Comparison of ENCODE assay signal across 8 mouse cellular contexts in the genomic region with DNA sequence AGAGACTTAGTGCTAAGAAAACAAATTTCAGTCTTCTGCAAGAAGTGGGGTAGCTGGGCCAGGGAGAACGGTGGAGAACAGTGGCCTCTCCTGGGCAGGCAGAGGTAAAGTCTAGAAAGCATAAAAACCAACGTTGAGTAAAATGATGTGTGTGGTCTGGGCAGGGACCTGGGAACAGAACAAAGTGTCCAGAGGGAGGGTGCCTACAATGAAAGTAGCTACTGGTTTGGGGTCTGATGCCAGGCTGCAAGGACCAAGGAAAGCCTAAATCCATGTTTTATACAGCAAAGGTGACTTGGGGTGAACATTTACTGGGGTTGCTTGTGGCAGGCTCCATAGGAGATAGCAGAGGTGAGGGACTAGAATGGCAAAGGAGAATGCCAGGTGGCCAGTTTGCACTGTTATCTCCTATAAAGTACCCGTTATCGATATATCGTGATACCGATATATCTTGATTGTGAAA.
DNase-seq lines count a peak whose midpoint lies in the region; ATAC-seq and TF ChIP-seq lines count a peak whose summit lies in the region.

No protein-coding gene starts in this region.

- peak overlapping the region; percentile 74 for H3K4me2 ChIP-seq in limb, embryonic 12.5 days
- H3K4me2 ChIP-seq in midbrain, embryonic 11.5 days: peak overlapping the region; percentile 85
- peak overlapping the region; percentile 84 for H3K4me2 ChIP-seq in stomach, embryonic 14.5 days (replicated peaks; ENCODE audit: low read depth, low read length)

- no peak for TF ChIP-seq POLR2A in thymus, adult 2 months (IDR thresholded peaks at IDR 0.05; ENCODE audit: control insufficient read depth, extremely low read depth, insufficient read depth, low read length, poor library complexity)

- H3K36me3 ChIP-seq in thymus, adult 2 months (ENCODE audit: control insufficient read depth, insufficient read depth, low read length): no peaks in the 10 kb centered on the region
- no peaks in the 10 kb centered on the region for H3K36me3 ChIP-seq in limb, embryonic 12.5 days
- no peaks in the 10 kb centered on the region for H3K36me3 ChIP-seq in midbrain, embryonic 11.5 days (ENCODE audit: control insufficient read depth, insufficient read depth, low read length)
- no peaks in the 10 kb centered on the region for H3K36me3 ChIP-seq in stomach, embryonic 14.5 days (ENCODE audit: control insufficient read depth, insufficient read depth, low read length)

- H3K9me3 ChIP-seq in limb, embryonic 12.5 days: no peaks in the 10 kb centered on the region
- H3K9me3 ChIP-seq in midbrain, embryonic 11.5 days (ENCODE audit: control insufficient read depth, low read length): no peaks in the 10 kb centered on the region
- no peaks in the 10 kb centered on the region for H3K9me3 ChIP-seq in stomach, embryonic 14.5 days (ENCODE audit: control insufficient read depth, low read depth, low read length)

- WGBS in thymus, adult 2 months: 43% methylated on average over 6 of the region's 6 CpGs
- 36% methylated on average over 6 of the region's 6 CpGs for WGBS in limb, embryonic 12.5 days
- 43% methylated on average over 6 of the region's 6 CpGs for WGBS in midbrain, embryonic 11.5 days
- WGBS in stomach, embryonic 14.5 days: 27% methylated on average over 6 of the region's 6 CpGs

- H3K9ac ChIP-seq in limb, embryonic 12.5 days (replicated peaks): no peak overlapping the region
- peak overlapping the region; percentile 63; the same call in 1 of the 2 replicates for H3K9ac ChIP-seq in midbrain, embryonic 11.5 days (ENCODE audit: low read length)
- no peak overlapping the region for H3K9ac ChIP-seq in stomach, embryonic 14.5 days (replicated peaks; ENCODE audit: low read depth, low read length)

- H3K27ac ChIP-seq in thymus, adult 2 months (ENCODE audit: control insufficient read depth, insufficient read depth, low read length): peak overlapping the region; percentile 95
- H3K27ac ChIP-seq in limb, embryonic 12.5 days: peak overlapping the region; percentile 82
- H3K27ac ChIP-seq in midbrain, embryonic 11.5 days (ENCODE audit: low read depth, low read length): 0 out of 2 replicates have a peak overlapping the region, but pooled peaks have one; percentile 30
- H3K27ac ChIP-seq in stomach, embryonic 14.5 days (ENCODE audit: low read length): 0 out of 2 replicates have a peak overlapping the region, but pooled peaks have one; percentile 15

- ATAC-seq in granulocyte monocyte progenitor cell, adult 5-6 weeks (replicated peaks; ENCODE audit: poor library complexity, severe bottlenecking): peak; percentile 7; the same call in 1 of the 2 replicates
- ATAC-seq in limb, embryonic 12.5 days (ENCODE audit: insufficient number of reproducible peaks, insufficient read depth, low FRiP score, low TSS enrichment, low read depth): no peak
- no peak for ATAC-seq in midbrain, embryonic 11.5 days (ENCODE audit: low FRiP score)
- peak; percentile 33; the same call in 1 of the 2 replicates for ATAC-seq in stomach, embryonic 14.5 days (ENCODE audit: insufficient number of reproducible peaks, insufficient read depth, low FRiP score, low read depth)

- no peak for TF ChIP-seq CTCF in thymus, adult 2 months (IDR thresholded peaks at IDR 0.05; ENCODE audit: borderline replicate concordance, control insufficient read depth, extremely low read depth, insufficient read depth, low read length, poor library complexity)

- no peaks in the 10 kb centered on the region for H3K27me3 ChIP-seq in thymus, adult 2 months (ENCODE audit: control insufficient read depth, insufficient read depth, low read length)
- H3K27me3 ChIP-seq in limb, embryonic 12.5 days: no peaks in the 10 kb centered on the region
- no peaks in the 10 kb centered on the region for H3K27me3 ChIP-seq in midbrain, embryonic 11.5 days (ENCODE audit: control insufficient read depth, insufficient read depth, low read length)
- H3K27me3 ChIP-seq in stomach, embryonic 14.5 days (ENCODE audit: control insufficient read depth, insufficient read depth, low read length): no peaks in the 10 kb centered on the region

- peak; percentile 44 for DNase-seq in thymus, adult 2 months
- no peak for DNase-seq in thymus, adult 18-20 months
- DNase-seq in cerebellum, postnatal 14 days: peak; percentile 69 to 72
- peak; percentile 51 for DNase-seq in kidney, adult 11 months
- peak; percentile 87 for DNase-seq in midbrain, embryonic 11.5 days (ENCODE audit: low spot score, missing footprints)

- H3K4me1 ChIP-seq in thymus, adult 2 months (replicated peaks; ENCODE audit: control insufficient read depth, insufficient read depth, low read length): peaks cover 32% of the 10 kb centered on the region
- peaks cover 46% of the 10 kb centered on the region for H3K4me1 ChIP-seq in limb, embryonic 12.5 days (replicated peaks)
- H3K4me1 ChIP-seq in midbrain, embryonic 11.5 days (ENCODE audit: control insufficient read depth, insufficient read depth, low read length): peaks cover 23% of the 10 kb centered on the region
- peaks cover 9% of the 10 kb centered on the region; the same call in 1 of the 2 replicates for H3K4me1 ChIP-seq in stomach, embryonic 14.5 days (ENCODE audit: control insufficient read depth, insufficient read depth, low read length)

- H3K4me3 ChIP-seq in thymus, adult 2 months (ENCODE audit: control insufficient read depth, insufficient read depth, low read length): no peak overlapping the region
- H3K4me3 ChIP-seq in limb, embryonic 12.5 days (replicated peaks): no peak overlapping the region
- 0 out of 2 replicates have a peak overlapping the region, but pooled peaks have one; percentile 67 for H3K4me3 ChIP-seq in midbrain, embryonic 11.5 days (ENCODE audit: low read depth, low read length)
- no peak overlapping the region for H3K4me3 ChIP-seq in stomach, embryonic 14.5 days (ENCODE audit: low read depth, low read length)

Comparison
In these comparisons a context has a peak if more than half of its experiments do, and no peak if none do; other contexts are left out.
1. DNase-seq: peak in thymus, adult 2 months (single experiment), cerebellum, postnatal 14 days (2 of 2), kidney, adult 11 months (single experiment) and midbrain, embryonic 11.5 days (single experiment); none in thymus, adult 18-20 months (0 of 2).
2. H3K27ac ChIP-seq: peak in every context shown above with its lines; median percentile 95 in thymus, adult 2 months; 82 in limb, embryonic 12.5 days; 30 in midbrain, embryonic 11.5 days; 15 in stomach, embryonic 14.5 days.
3. ATAC-seq: peak in granulocyte monocyte progenitor cell, adult 5-6 weeks (single experiment) and stomach, embryonic 14.5 days (single experiment); none in limb, embryonic 12.5 days (single experiment) and midbrain, embryonic 11.5 days (single experiment).
4. Peak in every context shown above with its lines, with median percentiles within 50 percentile points of each other: H3K4me2 ChIP-seq.